Mouse (Mus musculus) neural tube, embryonic 11.5 days (tissue): ENCODE measurements at regions not wholly inside any gene's neighbourhood (a gene's known extent, or its start where the extent isn't known, plus 50 kb on each side); places are given as distances from the start of the nearest gene placed in this dataset.

ENCODE experiments used
- ATAC-seq: fragments of 200-750 bp; cut with Nextera tagmentation; 2 replicates; pipeline ENCODE4 v1.8.0; 2017; ENCODE audit warnings: moderate number of reproducible peaks, mild to moderate bottlenecking, moderate TSS enrichment, moderate library complexity; ENCODE audit not compliant: insufficient read depth, low FRiP score, low TSS enrichment
- DNase-seq: peaks from one replicate; pipeline ENCODE4 v3.0.0-alpha.2; 2015; ENCODE audit warnings: low spot score
- H3K27ac ChIP-seq: fragments of 300-500 bp; sonication (generic); 2 replicates; pipeline ENCODE4 v1.5.1; 2014; ENCODE audit warnings: low read depth, mild to moderate bottlenecking, low read length
- H3K27me3 ChIP-seq: fragments of 300-500 bp; sonication (generic); 2 replicates; pipeline ENCODE4 v1.6.1; 2014; ENCODE audit warnings: mild to moderate bottlenecking, low read length, mixed read lengths; ENCODE audit not compliant: control insufficient read depth, insufficient read depth
- H3K36me3 ChIP-seq: fragments of 300-500 bp; sonication (generic); 2 replicates; pipeline ENCODE4 v1.6.1; 2014; ENCODE audit warnings: mild to moderate bottlenecking, low read length, moderate library complexity, mixed read lengths; ENCODE audit not compliant: control insufficient read depth, insufficient read depth
- H3K4me1 ChIP-seq: fragments of 300-500 bp; sonication (generic); 2 replicates; pipeline ENCODE4 v1.6.1; 2014; ENCODE audit warnings: low read length, mixed read lengths; ENCODE audit not compliant: control insufficient read depth, insufficient read depth
- H3K4me2 ChIP-seq: fragments of 300-500 bp; sonication (generic); 2 replicates; pipeline ENCODE4 v1.6.1; 2014; ENCODE audit warnings: low read depth, mild to moderate bottlenecking, moderate library complexity
- H3K4me3 ChIP-seq: fragments of 300-500 bp; sonication (generic); 2 replicates; pipeline ENCODE4 v1.5.1; 2014; ENCODE audit warnings: low read depth, low read length
- H3K9ac ChIP-seq: fragments of 300-500 bp; sonication (generic); 2 replicates; pipeline ENCODE4 v1.6.1; 2014; ENCODE audit warnings: mild to moderate bottlenecking, low read length
- H3K9me3 ChIP-seq: fragments of 300-500 bp; sonication (generic); 2 replicates; pipeline ENCODE4 v1.6.1; 2016; ENCODE audit warnings: low read length; ENCODE audit not compliant: control insufficient read depth
- WGBS: fragments of 180-500 bp; shearing (Covaris S2); extraction: QIAGEN DNeasy Blood & Tissue Kit; methylation state at CpG from one replicate; pipeline ENCODE4 v1.1.7; 2014; 5-methylcytosine and 5-hydroxymethylcytosine counted together

DNA sequence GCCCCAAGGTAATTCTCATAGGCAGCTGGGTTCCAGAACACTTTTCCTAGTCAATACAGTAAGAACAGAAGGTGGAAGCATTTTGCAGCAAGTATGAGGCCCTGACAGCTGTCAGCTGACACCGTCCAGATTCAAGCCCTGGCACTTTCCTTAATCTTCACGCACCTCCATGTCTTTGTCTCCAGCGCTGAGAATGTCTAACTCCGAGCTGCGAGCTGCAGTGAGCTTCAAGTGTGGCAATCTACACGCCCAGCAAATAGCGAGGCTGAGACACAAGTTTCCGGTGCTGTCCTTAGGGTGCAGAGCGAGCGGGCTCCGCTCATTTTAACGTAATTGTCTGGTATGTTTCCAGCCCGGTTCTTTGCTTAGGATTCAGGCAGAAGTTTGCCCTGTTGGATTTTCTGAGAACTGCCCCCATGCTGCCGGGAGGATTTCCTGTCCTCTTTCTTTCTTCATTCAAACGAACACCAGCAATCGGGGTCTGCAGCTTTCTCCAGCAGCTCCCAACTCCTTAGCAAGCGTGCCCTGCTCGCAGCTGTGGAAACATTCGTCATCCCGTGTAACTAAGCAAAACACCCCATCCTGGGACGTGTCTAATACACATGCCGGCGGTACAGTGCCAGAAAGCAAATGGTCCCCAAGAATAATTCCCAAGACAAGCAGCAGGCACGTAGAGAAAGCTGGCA, 54.5 kb downstream of the Irx3 start:
- Histone ChIP-seq H3K36me3 (no peaks in the 10 kb centered on the region), H3K4me3 (no peak overlapping the region), H3K9ac (no peak overlapping the region), H3K27ac (0 out of 2 replicates have a peak overlapping the region, but pooled peaks have one; percentile 27), H3K4me2 (peak overlapping the region; percentile 5; the same call in 1 of the 2 replicates), H3K9me3 (no peaks in the 10 kb centered on the region), H3K4me1 (0 out of 2 replicates have a peak, but pooled peaks cover 3% of the 10 kb centered on the region), H3K27me3 (no peaks in the 10 kb centered on the region)
- DNase-seq (peak; percentile 40), ATAC-seq (no peak)
- WGBS = 44% methylated on average over 24 of the region's 24 CpGs

GRCm38 (mm10) chr8:91724646-91725045, 77.2 kb downstream of the Irx3 start:
- H3K27ac ChIP-seq = no peak overlapping the region
- no peak overlapping the region for H3K9ac ChIP-seq
- no peaks in the 10 kb centered on the region for H3K36me3 ChIP-seq
- no peak for ATAC-seq
- H3K4me3 ChIP-seq = no peak overlapping the region
- DNase-seq = no peak
- H3K4me2 ChIP-seq = no peak overlapping the region
- H3K9me3 ChIP-seq = no peaks in the 10 kb centered on the region
- H3K4me1 ChIP-seq = no peaks in the 10 kb centered on the region
- WGBS = 73% methylated on average over 2 of the region's 2 CpGs
- no peaks in the 10 kb centered on the region for H3K27me3 ChIP-seq
